In the genomic region with DNA sequence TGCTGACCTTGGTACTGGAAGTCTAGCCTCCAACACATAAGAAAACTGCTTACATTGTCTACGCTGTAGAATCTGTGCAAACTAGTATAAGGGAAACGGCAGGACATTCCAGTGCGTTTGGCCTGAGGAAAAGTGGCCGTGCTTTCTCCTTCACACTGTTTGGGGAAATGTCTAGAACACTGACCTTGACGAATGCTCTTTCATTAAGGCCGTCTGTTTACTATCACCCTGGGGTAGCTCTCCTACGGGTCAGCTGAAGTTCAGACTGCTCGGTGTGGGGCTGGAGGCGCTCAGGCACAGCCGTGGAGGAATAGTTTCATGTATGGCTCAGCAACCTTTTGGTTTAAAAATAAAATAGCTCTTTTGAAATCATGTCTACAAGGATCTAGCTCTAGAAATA, we compare ENCODE assay signal across 15 mouse cellular contexts. TPM values are rescaled to one million over a fixed set of nuclear protein-coding genes. Genes with fewer than 3 reads are reported as not detected.
A peak's percentile ranks its signal among the peaks of the same experiment; 100 is the strongest.
DNase-seq lines count a peak whose midpoint lies in the region; ATAC-seq and TF ChIP-seq lines count a peak whose summit lies in the region.
"Had no signal": no experiment of that assay in that cellular context is flagged by ENCODE, and none has a peak within 500 bp of the region (broad histone marks: within the 10 kb centered on the region; RNA-seq: fewer than 3 reads in every experiment).

No protein-coding gene starts in this region.

- H3K4me3 ChIP-seq in kidney, embryonic 16.5 days (ENCODE audit: low read length) = no peak overlapping the region
- H3K4me3 ChIP-seq in forebrain, postnatal 0 days (ENCODE audit: low read depth, low read length) = no peak overlapping the region
- H3K4me3 ChIP-seq: embryonic facial prominence, embryonic 12.5 days; hindbrain, embryonic 10.5 days; lung, embryonic 15.5 days had no signal

- H3K4me1 ChIP-seq in kidney, embryonic 16.5 days (ENCODE audit: insufficient read depth, low read length) = no peaks in the 10 kb centered on the region
- H3K4me1 ChIP-seq in forebrain, postnatal 0 days (ENCODE audit: insufficient read depth) = no peaks in the 10 kb centered on the region
- H3K4me1 ChIP-seq: embryonic facial prominence, embryonic 12.5 days; hindbrain, embryonic 10.5 days; lung, embryonic 15.5 days had no signal

- H3K9me3 ChIP-seq in kidney, embryonic 16.5 days (ENCODE audit: low read length) = no peaks in the 10 kb centered on the region
- no peaks in the 10 kb centered on the region for H3K9me3 ChIP-seq in forebrain, postnatal 0 days (ENCODE audit: low read length)
- H3K9me3 ChIP-seq: embryonic facial prominence, embryonic 12.5 days; hindbrain, embryonic 10.5 days; lung, embryonic 15.5 days had no signal

- no peak overlapping the region for H3K27ac ChIP-seq in kidney, embryonic 16.5 days (ENCODE audit: low read length)
- no peak overlapping the region for H3K27ac ChIP-seq in forebrain, postnatal 0 days (ENCODE audit: low read depth, low read length)
- H3K27ac ChIP-seq: embryonic facial prominence, embryonic 12.5 days; hindbrain, embryonic 10.5 days; lung, embryonic 15.5 days had no signal

- no peak for TF ChIP-seq CTCF in forebrain, postnatal 0 days (IDR thresholded peaks at IDR 0.05; ENCODE audit: low read depth)

- DNase-seq in heart, adult 11 months = peak; percentile 42
- no peak for DNase-seq in heart, postnatal 14 days
- peak; percentile 8 for DNase-seq in ovary, postnatal 36 days (ENCODE audit: low spot score)
- no peak for DNase-seq in ovary, postnatal 10 days (ENCODE audit: low spot score)
- no peak for DNase-seq in adrenal gland, postnatal 14 days
- DNase-seq in forebrain, postnatal 0 days = no peak
- no peak for DNase-seq in urinary bladder, postnatal 36 days (ENCODE audit: low spot score in 2 of 2)
- DNase-seq: adrenal gland, adult 2 months; layer of hippocampus, adult 9-11 months; right cerebral cortex, postnatal 4 days had no signal

- peak; percentile 88 for ATAC-seq in kidney, embryonic 16.5 days (ENCODE audit: low FRiP score, low TSS enrichment)
- no peak for ATAC-seq in forebrain, postnatal 0 days

- H3K27me3 ChIP-seq in kidney, embryonic 16.5 days (ENCODE audit: insufficient read depth, low read length) = no peaks in the 10 kb centered on the region
- H3K27me3 ChIP-seq in forebrain, postnatal 0 days (ENCODE audit: insufficient read depth, low read length) = no peaks in the 10 kb centered on the region
- H3K27me3 ChIP-seq: embryonic facial prominence, embryonic 12.5 days; lung, embryonic 15.5 days had no signal

- H3K9ac ChIP-seq in kidney, embryonic 16.5 days (replicated peaks; ENCODE audit: low read length) = no peak overlapping the region
- no peak overlapping the region for H3K9ac ChIP-seq in forebrain, postnatal 0 days
- H3K9ac ChIP-seq: embryonic facial prominence, embryonic 12.5 days; lung, embryonic 15.5 days had no signal

- no peaks in the 10 kb centered on the region for H3K36me3 ChIP-seq in kidney, embryonic 16.5 days (ENCODE audit: insufficient read depth, low read length)
- H3K36me3 ChIP-seq in forebrain, postnatal 0 days (ENCODE audit: insufficient read depth) = no peaks in the 10 kb centered on the region
- H3K36me3 ChIP-seq: embryonic facial prominence, embryonic 12.5 days; hindbrain, embryonic 10.5 days; lung, embryonic 15.5 days had no signal

- intact Hi-C loops in heart, postnatal 14 days (cut with DNase I) = loop anchor here (5.0 kb wide), 1 partner anchor 33 kb away; no protein-coding TSS in a partner anchor

- WGBS in kidney, embryonic 16.5 days = 13% methylated on average over 10 of the region's 10 CpGs
- 81% methylated on average over 10 of the region's 10 CpGs for WGBS in forebrain, postnatal 0 days

- no peak overlapping the region for H3K4me2 ChIP-seq in kidney, embryonic 16.5 days (replicated peaks; ENCODE audit: low read depth, low read length)
- no peak overlapping the region for H3K4me2 ChIP-seq in forebrain, postnatal 0 days (ENCODE audit: low read depth)
- H3K4me2 ChIP-seq: embryonic facial prominence, embryonic 12.5 days; lung, embryonic 15.5 days; midbrain, embryonic 11.5 days had no signal

RNA-seq across cellular contexts. Expression of gene Rc3h1, which starts 6.5 kb away (rescaled TPM):
- 10 to 100 TPM; 48.0 to 48.5 TPM for total RNA-seq in heart, postnatal 14 days (2021)
- polyA plus RNA-seq in kidney, embryonic 16.5 days (2015; fragmentation: Nextera tagmentation; extraction: Ambion mirVana) = 7.0 and 7.6 TPM in 2 replicates
- 44.0 and 46.1 TPM in 2 replicates for total RNA-seq in adrenal gland, postnatal 14 days (2021)
- total RNA-seq in forebrain, postnatal 0 days (2014; rRNA removed) = 14.9 and 20.8 TPM in 2 replicates
- 3.3 and 6.1 TPM in 2 replicates for polyA plus RNA-seq in forebrain, postnatal 0 days (2015; fragmentation: Nextera tagmentation; extraction: Ambion mirVana)

Comparison
In these comparisons a context has a peak if more than half of its experiments do, and no peak if none do; other contexts are left out.
1. DNase-seq: peak in heart, adult 11 months (single experiment) and ovary, postnatal 36 days (single experiment); none in heart, postnatal 14 days (0 of 2), ovary, postnatal 10 days (single experiment), adrenal gland, postnatal 14 days (single experiment), forebrain, postnatal 0 days (single experiment) and urinary bladder, postnatal 36 days (0 of 2).